Mouse (Mus musculus) intestine, embryonic 14.5 days (tissue): ENCODE data around the gene Esf1. TPM values are rescaled to one million over a fixed set of nuclear protein-coding genes. Genes with fewer than 3 reads are reported as not detected.

ENCODE experiments used
- ATAC-seq: fragments of 200-750 bp; cut with Nextera tagmentation; replicated peaks from 2 replicates; pipeline ENCODE4 v1.8.0; 2017; ENCODE audit warnings: low read depth, moderate number of reproducible peaks, moderate TSS enrichment, moderate library complexity; ENCODE audit not compliant: low FRiP score, low TSS enrichment
- DNase-seq: peaks from one replicate; pipeline ENCODE4 v3.0.0-alpha.2; 2018; ENCODE audit warnings: low spot score
- H3K27ac ChIP-seq: fragments of 300-500 bp; sonication (generic); 2 replicates; pipeline ENCODE4 v1.5.1; 2014; ENCODE audit warnings: low read depth, mild to moderate bottlenecking, control low read depth
- H3K27me3 ChIP-seq: fragments of 300-500 bp; sonication (generic); replicated peaks from 2 replicates; pipeline ENCODE4 v1.6.1; 2014; ENCODE audit warnings: low read length, control low read depth; ENCODE audit not compliant: control insufficient read depth, insufficient read depth
- H3K36me3 ChIP-seq: fragments of 300-500 bp; sonication (generic); 2 replicates; pipeline ENCODE4 v1.6.1; 2014; ENCODE audit warnings: low read length, control low read depth; ENCODE audit not compliant: control insufficient read depth, insufficient read depth
- H3K4me1 ChIP-seq: fragments of 300-500 bp; sonication (generic); replicated peaks from 2 replicates; pipeline ENCODE4 v1.6.1; 2014; ENCODE audit warnings: low read length, control low read depth, mixed read lengths; ENCODE audit not compliant: control insufficient read depth, insufficient read depth
- H3K4me2 ChIP-seq: fragments of 300-500 bp; sonication (generic); 2 replicates; pipeline ENCODE4 v1.6.1; 2014; ENCODE audit warnings: low read length
- H3K4me3 ChIP-seq: fragments of 300-500 bp; sonication (generic); 2 replicates; pipeline ENCODE4 v1.5.1; 2014; ENCODE audit warnings: low read depth, low read length, control low read depth, mixed read lengths
- H3K9ac ChIP-seq: fragments of 300-500 bp; sonication (generic); 2 replicates; pipeline ENCODE4 v1.6.1; 2014; ENCODE audit warnings: mild to moderate bottlenecking, low read length
- H3K9me3 ChIP-seq: fragments of 300-500 bp; sonication (generic); 2 replicates; pipeline ENCODE4 v1.6.1; 2016; ENCODE audit warnings: low read length, control low read depth; ENCODE audit not compliant: control insufficient read depth
- WGBS: fragments of 180-500 bp; shearing (Covaris S2); extraction: QIAGEN DNeasy Blood & Tissue Kit; methylation state at CpG from one replicate; pipeline ENCODE4 v1.1.7; 2014; 5-methylcytosine and 5-hydroxymethylcytosine counted together
- polyA plus RNA-seq: library from polyadenylated mRNA; unstranded; fragments of >200 nt; fragmentation: Nextera tagmentation; extraction: Ambion mirVana; gene quantifications from 2 replicates; pipeline ENCODE4 v1.2.1, GENCODE M21; 2014

Esf1 gene
- polyA plus RNA-seq, 1 experiment from 2014 or later = 26.8 TPM

- Histone ChIP-seq H3K27me3 (no peaks in the 10 kb centered on the region), H3K36me3 (no peaks in the 10 kb centered on the region), H3K9ac (no peak overlapping the region), H3K4me2 (no peak overlapping the region), H3K9me3 (no peaks in the 10 kb centered on the region), H3K4me1 (no peaks in the 10 kb centered on the region), H3K4me3 (no peak overlapping the region), H3K27ac (no peak overlapping the region)
- WGBS = 90% methylated on average over 4 of the region's 4 CpGs
- ATAC-seq (no peak), DNase-seq (no peak)
These were observed 62.7 kb downstream of the Esf1 start for GRCm38 (mm10) chr2:140107641-140108040.

DNA sequence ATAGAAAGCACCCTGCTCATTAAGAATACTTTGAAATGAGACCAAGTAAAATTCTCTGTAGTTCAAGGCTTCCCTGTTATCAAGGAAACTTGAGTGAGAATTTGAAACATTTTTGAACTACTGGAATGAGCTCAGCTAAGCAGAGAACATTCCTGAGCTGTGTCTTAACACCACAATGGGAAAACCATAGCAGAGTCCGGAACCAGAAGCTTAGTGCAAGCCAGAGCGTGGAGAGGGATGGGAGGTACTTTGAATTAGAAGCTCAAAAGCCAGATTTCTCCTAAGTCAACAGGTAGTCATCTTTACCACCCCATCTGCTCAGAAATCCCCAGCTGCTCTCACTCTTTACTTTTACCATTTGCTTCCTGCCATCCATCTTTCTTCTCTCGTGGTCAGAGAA, 65.4 kb downstream of the Esf1 start:
- Histone ChIP-seq H3K4me2 (no peak overlapping the region), H3K27ac (no peak overlapping the region), H3K4me1 (no peaks in the 10 kb centered on the region), H3K27me3 (no peaks in the 10 kb centered on the region), H3K36me3 (no peaks in the 10 kb centered on the region), H3K9ac (no peak overlapping the region), H3K9me3 (no peaks in the 10 kb centered on the region), H3K4me3 (no peak overlapping the region)
- DNase-seq (no peak), ATAC-seq (no peak)
- WGBS = 61% methylated on average over 3 of the region's 3 CpGs

- no peak overlapping the region for H3K4me2 ChIP-seq
- no peak overlapping the region for H3K4me3 ChIP-seq
- no peaks in the 10 kb centered on the region for H3K27me3 ChIP-seq
- DNase-seq (no peak), ATAC-seq (no peak)
- H3K27ac ChIP-seq = no peak overlapping the region
- no peak overlapping the region for H3K9ac ChIP-seq
- H3K9me3 ChIP-seq = no peaks in the 10 kb centered on the region
- H3K4me1 ChIP-seq = no peaks in the 10 kb centered on the region
- 86% methylated on average over 3 of the region's 3 CpGs for WGBS
- no peaks in the 10 kb centered on the region for H3K36me3 ChIP-seq
These were observed 69.6 kb downstream of the Esf1 start for GRCm38 (mm10) chr2:140100551-140101474.

GRCm38 (mm10) chr2:140099971-140100370, 70.4 kb downstream of the Esf1 start:
- no peaks in the 10 kb centered on the region for H3K9me3 ChIP-seq
- no peaks in the 10 kb centered on the region for H3K27me3 ChIP-seq
- H3K4me1 ChIP-seq = no peaks in the 10 kb centered on the region
- H3K36me3 ChIP-seq = no peaks in the 10 kb centered on the region
- DNase-seq = no peak
- no peak overlapping the region for H3K4me3 ChIP-seq
- H3K27ac ChIP-seq = no peak overlapping the region
- WGBS = 74% methylated on average over 3 of the region's 3 CpGs
- no peak for ATAC-seq
- no peak overlapping the region for H3K9ac ChIP-seq
- H3K4me2 ChIP-seq = no peak overlapping the region

DNA sequence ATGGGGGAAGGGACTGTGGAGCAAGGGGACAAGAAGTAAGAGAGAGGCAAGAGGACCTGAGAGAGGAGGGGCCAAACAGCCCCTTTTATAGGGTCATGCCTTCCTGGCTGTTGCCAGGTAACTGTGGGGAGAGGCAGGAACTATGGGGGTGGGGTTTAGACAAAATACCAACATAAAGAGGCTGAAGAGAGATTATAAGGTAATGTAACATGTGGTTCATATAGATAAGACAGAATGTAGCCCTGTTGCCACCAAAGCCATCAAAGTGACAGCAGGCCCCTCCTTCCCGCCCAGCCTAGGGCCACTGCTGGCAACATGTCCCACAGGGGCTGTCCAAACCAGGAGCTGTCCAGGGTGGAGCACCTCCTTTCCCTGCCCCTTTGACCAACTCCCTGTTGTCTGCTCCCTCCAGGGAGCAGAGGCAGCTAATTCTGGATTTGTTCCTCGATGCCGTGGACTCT, 73.2 kb downstream of the Esf1 start:
- no peak overlapping the region for H3K4me2 ChIP-seq
- H3K9me3 ChIP-seq = no peaks in the 10 kb centered on the region
- H3K4me3 ChIP-seq = no peak overlapping the region
- H3K36me3 ChIP-seq = no peaks in the 10 kb centered on the region
- no peak overlapping the region for H3K27ac ChIP-seq
- 76% methylated on average over 3 of the region's 3 CpGs for WGBS
- no peaks in the 10 kb centered on the region for H3K27me3 ChIP-seq
- H3K4me1 ChIP-seq = no peaks in the 10 kb centered on the region
- no peak overlapping the region for H3K9ac ChIP-seq
- ATAC-seq = no peak
- no peak for DNase-seq

DNA sequence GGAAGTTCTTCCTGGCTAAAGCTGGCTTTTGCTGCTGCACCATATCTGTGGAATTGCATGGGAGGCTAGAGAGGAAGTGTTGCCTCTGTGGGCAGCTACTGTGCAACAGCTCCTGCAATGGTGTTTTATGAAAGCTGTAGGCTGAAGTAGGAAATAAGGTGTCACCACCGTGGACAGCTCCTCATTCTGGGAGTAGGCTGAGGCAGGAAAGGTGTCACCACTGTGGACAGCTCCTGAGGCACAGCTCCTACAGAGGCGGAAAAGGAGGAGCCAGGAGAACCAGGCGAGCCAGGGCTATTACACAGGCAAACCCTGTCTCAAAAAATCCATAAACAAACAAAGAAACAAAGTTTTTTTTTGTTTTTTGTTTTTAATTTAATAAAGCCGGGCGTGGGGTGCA, 74.3 kb downstream of the Esf1 start:
- Histone ChIP-seq H3K4me2 (no peak overlapping the region), H3K9me3 (no peaks in the 10 kb centered on the region), H3K27ac (no peak overlapping the region), H3K9ac (no peak overlapping the region), H3K36me3 (no peaks in the 10 kb centered on the region), H3K4me1 (no peaks in the 10 kb centered on the region), H3K27me3 (no peaks in the 10 kb centered on the region), H3K4me3 (no peak overlapping the region)
- WGBS = 88% methylated on average over 5 of the region's 5 CpGs
- DNase-seq = no peak
- ATAC-seq = no peak

GRCm38 (mm10) chr2:140093433-140093832, 76.9 kb downstream of the Esf1 start:
- no peak overlapping the region for H3K9ac ChIP-seq
- H3K9me3 ChIP-seq = no peaks in the 10 kb centered on the region
- no peak overlapping the region for H3K4me2 ChIP-seq
- DNase-seq (no peak), ATAC-seq (no peak)
- no peak overlapping the region for H3K4me3 ChIP-seq
- no peaks in the 10 kb centered on the region for H3K36me3 ChIP-seq
- H3K27ac ChIP-seq = no peak overlapping the region
- 90% methylated on average over 5 of the region's 5 CpGs for WGBS
- no peaks in the 10 kb centered on the region for H3K27me3 ChIP-seq
- no peaks in the 10 kb centered on the region for H3K4me1 ChIP-seq

DNA sequence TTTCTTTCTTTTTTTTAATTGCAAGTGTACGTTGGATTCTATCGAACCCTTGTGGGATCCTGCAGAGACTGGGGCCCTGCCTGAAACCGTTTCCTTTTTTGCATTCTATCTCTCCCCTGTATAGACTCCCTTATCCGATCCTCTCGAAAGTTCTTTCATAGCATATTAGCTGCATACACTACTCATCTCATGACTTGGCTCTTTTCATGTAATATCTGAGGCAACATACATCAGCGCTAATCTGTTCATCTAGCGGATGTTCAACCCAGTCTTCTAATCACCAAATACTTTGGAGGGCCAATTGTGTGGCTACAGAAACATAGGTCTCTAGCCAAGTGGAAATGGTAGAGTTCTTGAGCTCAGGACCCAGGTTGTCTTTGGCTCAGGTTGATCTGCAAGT, 86.1 kb downstream of the Esf1 start:
- no peak for DNase-seq
- 90% methylated on average over 7 of the region's 7 CpGs for WGBS

More for the DNA sequence above, 86.1 kb downstream of the Esf1 start:
- Histone ChIP-seq H3K4me3 (no peak overlapping the region), H3K4me2 (no peak overlapping the region), H3K27ac (no peak overlapping the region), H3K36me3 (no peaks in the 10 kb centered on the region), H3K9me3 (no peaks in the 10 kb centered on the region), H3K4me1 (no peaks in the 10 kb centered on the region), H3K27me3 (no peaks in the 10 kb centered on the region), H3K9ac (no peak overlapping the region)
- ATAC-seq = no peak
